Comparison of ENCODE assay signal across 9 mouse cellular contexts in genomic region chr17:29164469-29165111, GRCm38 (mm10). TPM values are rescaled to one million over a fixed set of nuclear protein-coding genes. Genes with fewer than 3 reads are reported as not detected.
A peak's percentile ranks its signal among the peaks of the same experiment; 100 is the strongest.
DNase-seq lines count a peak whose midpoint lies in the region; ATAC-seq and TF ChIP-seq lines count a peak whose summit lies in the region.
"Had no signal": no experiment of that assay in that cellular context is flagged by ENCODE, and none has a peak within 500 bp of the region (broad histone marks: within the 10 kb centered on the region; RNA-seq: fewer than 3 reads in every experiment).

No protein-coding gene starts in this region.

- WGBS in heart, embryonic 14.5 days = 8% methylated on average over 17 of the region's 17 CpGs
- 23% methylated on average over 17 of the region's 17 CpGs for WGBS in midbrain, embryonic 11.5 days

- peaks cover 19% of the 10 kb centered on the region for H3K9me3 ChIP-seq in E14TG2a.4 (ENCODE audit: low read length)
- H3K9me3 ChIP-seq in heart, embryonic 14.5 days (ENCODE audit: control insufficient read depth, low read length) = peaks cover 15% of the 10 kb centered on the region
- no peaks in the 10 kb centered on the region for H3K9me3 ChIP-seq in midbrain, embryonic 11.5 days (ENCODE audit: control insufficient read depth, low read length)
- H3K9me3 ChIP-seq: neural tube, embryonic 12.5 days had no signal

- peaks cover 40% of the 10 kb centered on the region for H3K36me3 ChIP-seq in E14TG2a.4 (ENCODE audit: insufficient read depth, low read length)
- no peaks in the 10 kb centered on the region for H3K36me3 ChIP-seq in heart, embryonic 14.5 days (ENCODE audit: control insufficient read depth, insufficient read depth, low read length)
- no peaks in the 10 kb centered on the region; the same call in 1 of the 2 replicates for H3K36me3 ChIP-seq in midbrain, embryonic 11.5 days (ENCODE audit: control insufficient read depth, insufficient read depth, low read length)
- H3K36me3 ChIP-seq: neural tube, embryonic 12.5 days had no signal

- no peak for ATAC-seq in heart, embryonic 14.5 days (ENCODE audit: insufficient number of reproducible peaks, insufficient read depth, low FRiP score, low read depth)
- ATAC-seq in midbrain, embryonic 11.5 days (ENCODE audit: low FRiP score) = no peak
- ATAC-seq in activated CD4-positive, CD25-positive, alpha-beta regulatory T cell, adult 4 months = no peak

- peaks cover 84% of the 10 kb centered on the region for H3K4me1 ChIP-seq in E14TG2a.4 (replicated peaks; ENCODE audit: low read depth, low read length)
- peaks cover 17 to 24% of the 10 kb centered on the region in 2 experiments for H3K4me1 ChIP-seq in heart, embryonic 14.5 days (ENCODE audit: control insufficient read depth in 2 of 2, insufficient read depth in 2 of 2, low read length in 2 of 2)
- H3K4me1 ChIP-seq in midbrain, embryonic 11.5 days (ENCODE audit: control insufficient read depth, insufficient read depth, low read length) = peaks cover 17% of the 10 kb centered on the region

- no peak for TF ChIP-seq CTCF in E14TG2a.4 (conservative IDR thresholded peaks at IDR 0.05; ENCODE audit: low read length)

- H3K4me2 ChIP-seq in heart, embryonic 14.5 days (ENCODE audit: low read length) = peak overlapping the region; percentile 34
- no peak overlapping the region for H3K4me2 ChIP-seq in midbrain, embryonic 11.5 days
- H3K4me2 ChIP-seq: neural tube, embryonic 12.5 days had no signal

- 0 out of 4 replicates have a peak overlapping the region, but pooled peaks of 1 of the 2 experiments have one; percentile 9 for H3K27ac ChIP-seq in heart, embryonic 14.5 days (replicated peaks in 1 of 2; ENCODE audit: control insufficient read depth in 1 of 2, insufficient read depth in 1 of 2, low read depth in 2 of 2, low read length in 2 of 2)
- H3K27ac ChIP-seq in midbrain, embryonic 11.5 days (ENCODE audit: low read depth, low read length) = no peak overlapping the region
- H3K27ac ChIP-seq: neural tube, embryonic 12.5 days had no signal

- no peak overlapping the region; the same call in 1 of the 2 replicates for H3K9ac ChIP-seq in heart, embryonic 14.5 days (ENCODE audit: low read length)
- H3K9ac ChIP-seq in midbrain, embryonic 11.5 days (ENCODE audit: low read length) = peak overlapping the region; percentile 1; the same call in 1 of the 2 replicates
- H3K9ac ChIP-seq: neural tube, embryonic 12.5 days had no signal

- peak; percentile 36 for DNase-seq in embryo, embryonic 11 days
- no peak for DNase-seq in embryo, embryonic 10 days (ENCODE audit: low spot score)
- peak; percentile 61 to 69 for DNase-seq in kidney, postnatal 25 days
- DNase-seq in midbrain, embryonic 11.5 days (ENCODE audit: low spot score, missing footprints) = no peak
- no peak for DNase-seq in frontal cortex, postnatal 10 days (ENCODE audit: low spot score in 2 of 2)

- peak overlapping the region; percentile 46 for H3K4me3 ChIP-seq in E14TG2a.4 (replicated peaks; ENCODE audit: low read length)
- no peak overlapping the region for H3K4me3 ChIP-seq in heart, embryonic 14.5 days (ENCODE audit: control insufficient read depth in 1 of 2, insufficient read depth in 1 of 2, low read depth in 1 of 2, low read length in 2 of 2)
- no peak overlapping the region for H3K4me3 ChIP-seq in midbrain, embryonic 11.5 days (ENCODE audit: low read depth, low read length)
- H3K4me3 ChIP-seq: neural tube, embryonic 12.5 days had no signal

- H3K27me3 ChIP-seq in E14TG2a.4 (ENCODE audit: insufficient read depth, low read length) = no peaks in the 10 kb centered on the region
- H3K27me3 ChIP-seq in heart, embryonic 14.5 days (ENCODE audit: control insufficient read depth, insufficient read depth, low read length) = no peaks in the 10 kb centered on the region
- H3K27me3 ChIP-seq in midbrain, embryonic 11.5 days (ENCODE audit: control insufficient read depth, insufficient read depth, low read length) = no peaks in the 10 kb centered on the region
- H3K27me3 ChIP-seq: neural tube, embryonic 12.5 days had no signal

RNA-seq across cellular contexts. Expression of gene Rab44, which starts 50.6 kb away (rescaled TPM):
- 0.23 and 0.36 TPM in 2 replicates for polyA plus RNA-seq in heart, embryonic 14.5 days (2014; fragmentation: Nextera tagmentation; extraction: Ambion mirVana)
- 0.22 and 0.44 TPM in 2 replicates for polyA plus RNA-seq in midbrain, embryonic 11.5 days (2014; fragmentation: Nextera tagmentation; extraction: Ambion mirVana)
- not detected for polyA plus RNA-seq in activated CD4-positive, CD25-positive, alpha-beta regulatory T cell, adult 4 months (2017; shearing (Covaris generic))

Comparison
In these comparisons a context has a peak if more than half of its experiments do, and no peak if none do; other contexts are left out.
1. DNase-seq: peak in embryo, embryonic 11 days (single experiment) and kidney, postnatal 25 days (2 of 2); none in embryo, embryonic 10 days (single experiment), midbrain, embryonic 11.5 days (single experiment) and frontal cortex, postnatal 10 days (0 of 2).